Mouse (Mus musculus) heart, embryonic 16.5 days (tissue): ENCODE measurements at regions not wholly inside any gene's neighbourhood (a gene's known extent, or its start where the extent isn't known, plus 50 kb on each side); places are given as distances from the start of the nearest gene placed in this dataset. TPM values are rescaled to one million over a fixed set of nuclear protein-coding genes. Genes with fewer than 3 reads are reported as not detected.

Experiments
- microRNA-seq: library from miRNA; unstranded; fragments of <30 nt; microRNA quantifications from one replicate; pipeline ENCODE4, GENCODE M21; 2017

Small RNA genes lying in the stretch of these regions (microRNA-seq; reads per million reads assigned to microRNA genes)
- gene Gm24979: not detected
